Mouse (Mus musculus) ES-Bruce4 (cell line): Measurements from ENCODE around the gene Mrgpre. TPM values are rescaled to one million over a fixed set of nuclear protein-coding genes. Genes with fewer than 3 reads are reported as not detected.
A peak's percentile ranks its signal among the peaks of the same experiment; 100 is the strongest.

Experiments
- H3K27ac ChIP-seq: 2 replicates; pipeline ENCODE4 v1.5.1; 2012; ENCODE audit warnings: low read length, inconsistent platforms; ENCODE audit not compliant: insufficient read depth
- H3K27me3 ChIP-seq: 2 replicates; pipeline ENCODE4 v1.6.1; 2012; ENCODE audit warnings: mild to moderate bottlenecking, low read length, inconsistent platforms; ENCODE audit not compliant: control insufficient read depth, poor library complexity, insufficient read depth, severe bottlenecking
- H3K36me3 ChIP-seq: 2 replicates; pipeline ENCODE4 v1.6.1; 2012; ENCODE audit warnings: inconsistent platforms, mild to moderate bottlenecking, low read length, moderate library complexity; ENCODE audit not compliant: control insufficient read depth, poor library complexity, insufficient read depth, severe bottlenecking
- H3K4me1 ChIP-seq: one replicate; pipeline ENCODE4 v1.8.1; 2011; ENCODE audit warnings: low read length; ENCODE audit not compliant: control insufficient read depth, insufficient read depth
- H3K4me3 ChIP-seq: 2 replicates; pipeline ENCODE4 v1.5.1; 2011; ENCODE audit warnings: low read depth, mild to moderate bottlenecking, low read length
- H3K9ac ChIP-seq: 2 replicates; pipeline ENCODE4 v1.6.1; 2012; ENCODE audit warnings: low read depth, mild to moderate bottlenecking, inconsistent platforms; ENCODE audit not compliant: poor library complexity, severe bottlenecking
- H3K9me3 ChIP-seq: replicated peaks from 2 replicates; pipeline ENCODE4 v1.6.1; 2012; ENCODE audit warnings: mild to moderate bottlenecking, low read length, inconsistent platforms; ENCODE audit not compliant: control insufficient read depth, poor library complexity, insufficient read depth, severe bottlenecking
- CTCF ChIP-seq: IDR thresholded peaks from one replicate; pipeline ENCODE4 v1.8.1; 2011; ENCODE audit warnings: low read depth, low read length
- EP300 ChIP-seq: IDR thresholded peaks from 2 replicates; pipeline ENCODE4 v1.6.1; 2011; ENCODE audit warnings: low read depth, low read length; ENCODE audit not compliant: insufficient read depth
- POLR2A ChIP-seq: IDR thresholded peaks from one replicate; pipeline ENCODE4 v1.8.1; 2011; ENCODE audit warnings: low read length; ENCODE audit not compliant: insufficient read depth
- polyA plus RNA-seq: library from polyadenylated mRNA; stranded (reverse); fragments of >200 nt; gene quantifications from 2 replicates; pipeline ENCODE4 v1.2.4, GENCODE M21; 2011; ENCODE audit warnings: low read depth; ENCODE audit not compliant: missing spikeins, insufficient read depth, insufficient read length

Mrgpre gene
- polyA plus RNA-seq, 1 experiment, result 0.48 TPM

DNA sequence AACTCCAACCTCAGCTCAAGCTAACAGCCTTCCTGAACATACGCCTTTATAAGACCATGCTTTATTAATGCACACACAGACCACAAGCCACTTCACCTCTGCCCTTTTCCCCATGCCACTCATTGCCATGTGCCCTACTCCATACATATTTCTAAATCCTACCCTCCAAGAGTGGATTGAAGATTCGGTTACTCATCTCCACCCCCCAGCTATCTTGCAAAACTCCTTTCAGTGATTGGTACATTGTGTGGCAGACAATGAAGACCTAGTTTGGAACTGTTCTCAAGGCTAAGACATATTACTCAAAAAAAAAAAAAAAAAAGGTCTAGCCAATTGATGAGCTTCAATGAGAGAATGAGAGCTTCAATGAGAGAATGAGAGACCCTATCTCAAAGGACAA lies 42.7 kb upstream of the Mrgpre start:
- Histone ChIP-seq H3K9me3 (no peaks in the 10 kb centered on the region), H3K36me3 (0 out of 2 replicates have a peak, but pooled peaks cover 2% of the 10 kb centered on the region), H3K27me3 (no peaks in the 10 kb centered on the region), H3K4me1 (no peaks in the 10 kb centered on the region), H3K9ac (no peak overlapping the region), H3K27ac (no peak overlapping the region), H3K4me3 (no peak overlapping the region)
- TF ChIP-seq CTCF (no peak), POLR2A (no peak)

DNA sequence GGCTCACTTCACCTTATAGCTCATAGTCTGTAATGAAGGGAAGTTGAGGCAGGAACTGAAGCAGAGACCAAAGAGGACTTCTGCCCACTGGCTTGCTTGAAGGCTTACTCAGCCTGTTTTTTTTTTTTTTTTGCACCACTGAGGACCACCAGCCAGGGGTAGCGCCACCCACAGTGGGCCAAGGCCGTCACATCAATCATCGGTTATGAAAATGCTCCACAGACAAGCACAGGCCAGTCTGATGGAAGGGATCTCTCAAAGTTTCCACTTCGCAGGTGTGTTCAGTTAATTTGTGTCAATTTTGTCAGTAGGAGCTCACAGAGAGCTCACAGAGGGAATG lies 38.9 kb upstream of the Mrgpre start:
- H3K4me1 ChIP-seq, result no peaks in the 10 kb centered on the region
- no peaks in the 10 kb centered on the region for H3K27me3 ChIP-seq
- H3K36me3 ChIP-seq, result no peaks in the 10 kb centered on the region
- peak overlapping the region; percentile 53 for H3K4me3 ChIP-seq
- no peak for TF ChIP-seq CTCF
- no peak for TF ChIP-seq EP300
- no peak for TF ChIP-seq POLR2A
- H3K9me3 ChIP-seq, result no peaks in the 10 kb centered on the region
- no peak overlapping the region for H3K27ac ChIP-seq
- peak overlapping the region; percentile 7 for H3K9ac ChIP-seq

DNA sequence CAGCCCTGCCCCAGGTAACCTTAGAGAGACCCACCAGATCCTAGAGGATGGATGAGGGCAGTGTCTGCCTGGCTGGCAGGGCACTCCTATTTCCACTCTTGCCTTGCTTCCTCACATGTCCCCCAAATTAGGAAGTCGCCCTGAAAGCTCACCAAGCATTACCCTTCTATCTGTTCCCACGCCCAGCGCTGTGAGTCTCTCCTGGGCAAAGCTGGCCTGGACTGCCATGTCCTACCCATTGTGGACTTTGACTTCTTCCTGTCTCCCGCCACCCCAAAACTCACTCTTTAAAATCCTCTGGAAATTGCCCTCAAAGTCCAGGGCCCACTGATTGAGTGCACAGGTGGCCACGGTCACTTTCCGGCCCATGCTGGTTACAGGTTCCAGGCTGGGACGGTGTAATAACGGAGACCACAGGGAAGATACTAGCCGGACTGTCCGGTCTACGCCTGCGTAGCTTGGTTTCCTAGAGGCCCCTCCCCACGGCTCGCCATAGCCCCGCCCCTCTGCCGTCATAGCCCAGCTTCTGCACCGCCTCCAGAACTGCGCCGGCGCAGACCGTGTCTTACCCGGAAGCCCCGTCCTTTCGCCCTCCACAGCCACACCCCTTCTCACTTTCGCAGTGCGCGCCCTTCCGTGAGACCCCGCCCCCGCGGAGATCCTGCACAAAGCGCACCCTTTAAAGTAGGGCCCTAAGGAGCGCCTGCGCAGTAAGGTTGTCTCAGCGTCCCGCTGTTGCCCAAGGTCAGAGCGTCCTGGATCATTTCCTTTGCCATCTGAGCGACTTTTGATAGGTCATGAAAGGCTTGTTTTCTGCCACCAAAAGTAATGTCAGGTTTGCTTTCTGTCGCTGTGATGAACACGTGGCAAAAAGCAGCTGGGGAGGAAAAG lies 38.3 kb upstream of the Mrgpre start, which contains the start of the genes Nadsyn1 and Dhcr7:
Nadsyn1 (minus strand) TSS at position 475 of the 891 bp plus-strand sequence.
Dhcr7 (plus strand) TSS at position 771 of the 891 bp plus-strand sequence.
- H3K9ac ChIP-seq, result peak within 1 kb of the TSS; percentile 61
- no peaks in the 10 kb centered on the region for H3K36me3 ChIP-seq
- H3K27me3 ChIP-seq, result no peaks in the 10 kb centered on the region
- TF ChIP-seq CTCF (no peak), POLR2A (peak; percentile 86), EP300 (0 out of 2 replicates have a peak, but pooled peaks have one; percentile 5)
- no peaks in the 10 kb centered on the region for H3K9me3 ChIP-seq
- no peak within 1 kb of the TSS for H3K27ac ChIP-seq
- H3K4me3 ChIP-seq, result peak within 1 kb of the TSS; percentile 79
- no peaks in the 10 kb centered on the region for H3K4me1 ChIP-seq

DNA sequence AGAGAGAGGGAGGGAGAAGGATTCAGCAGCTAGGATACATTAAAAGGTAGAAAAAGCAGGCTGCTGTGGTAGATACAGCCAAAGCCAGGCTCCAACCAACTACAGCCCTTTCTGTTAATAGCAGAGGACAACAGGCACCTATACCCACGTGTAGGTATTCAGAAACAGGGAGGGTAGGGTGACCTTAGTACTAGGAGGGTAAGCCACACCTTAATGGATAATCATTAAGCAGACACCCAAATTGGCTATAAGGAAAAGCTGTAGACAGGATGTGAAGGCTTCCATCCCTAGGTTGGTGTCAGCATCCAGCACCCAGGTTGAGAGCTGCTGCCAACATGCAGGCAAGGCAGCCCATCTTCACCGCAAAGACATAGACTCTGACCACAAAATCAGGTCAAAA lies 36.9 kb upstream of the Mrgpre start:
- H3K36me3 ChIP-seq, result no peaks in the 10 kb centered on the region
- TF ChIP-seq POLR2A, result no peak
- TF ChIP-seq EP300, result no peak
- no peak for TF ChIP-seq CTCF
- H3K9me3 ChIP-seq, result no peaks in the 10 kb centered on the region
- no peaks in the 10 kb centered on the region for H3K27me3 ChIP-seq
- no peak overlapping the region for H3K27ac ChIP-seq
- no peak overlapping the region for H3K9ac ChIP-seq
- no peaks in the 10 kb centered on the region for H3K4me1 ChIP-seq
- no peak overlapping the region for H3K4me3 ChIP-seq

GRCm38 (mm10) chr7:143819201-143819600 lies 34.9 kb upstream of the Mrgpre start:
- Histone ChIP-seq H3K4me1 (no peaks in the 10 kb centered on the region), H3K27ac (no peak overlapping the region), H3K9ac (no peak overlapping the region), H3K27me3 (no peaks in the 10 kb centered on the region), H3K4me3 (no peak overlapping the region), H3K36me3 (no peaks in the 10 kb centered on the region), H3K9me3 (no peaks in the 10 kb centered on the region)
- no peak for TF ChIP-seq EP300
- TF ChIP-seq CTCF, result no peak
- TF ChIP-seq POLR2A, result no peak

GRCm38 (mm10) chr7:143808909-143809308 lies 24.6 kb upstream of the Mrgpre start:
- H3K4me3 ChIP-seq, result no peak overlapping the region
- H3K27me3 ChIP-seq, result no peaks in the 10 kb centered on the region
- no peak overlapping the region for H3K9ac ChIP-seq
- no peak overlapping the region for H3K27ac ChIP-seq
- H3K9me3 ChIP-seq, result no peaks in the 10 kb centered on the region
- 0 out of 2 replicates have a peak, but pooled peaks cover 2% of the 10 kb centered on the region for H3K36me3 ChIP-seq
- no peak for TF ChIP-seq EP300
- TF ChIP-seq CTCF, result peak; percentile 39
- no peak for TF ChIP-seq POLR2A
- no peaks in the 10 kb centered on the region for H3K4me1 ChIP-seq
